Mouse (Mus musculus): ENCODE data around the gene Fbln2. TPM values are rescaled to one million over a fixed set of nuclear protein-coding genes. Genes with fewer than 3 reads are reported as not detected.

Fbln2 gene
- polyA plus RNA-seq, 1 experiment from 2014 or later: 19.5 TPM

- Histone ChIP-seq H3K9ac (ENCODE audit: low read depth, low read length) (no peak overlapping the region), H3K27ac (ENCODE audit: low read depth, low read length) (no peak overlapping the region), H3K27me3 (replicated peaks; ENCODE audit: control insufficient read depth, insufficient read depth, low read length) (peaks cover 34% of the 10 kb centered on the region), H3K36me3 (ENCODE audit: control insufficient read depth, insufficient read depth) (no peaks in the 10 kb centered on the region), H3K9me3 (ENCODE audit: control insufficient read depth) (no peaks in the 10 kb centered on the region), H3K4me1 (replicated peaks; ENCODE audit: control insufficient read depth, insufficient read depth, low read length) (no peaks in the 10 kb centered on the region), H3K4me2 (replicated peaks; ENCODE audit: low read depth) (no peak overlapping the region), H3K4me3 (ENCODE audit: low read depth, low read length) (no peak overlapping the region)
- TF ChIP-seq CTCF (IDR thresholded peaks at IDR 0.05; ENCODE audit: low read depth): no peak
- WGBS: 79% methylated on average over 6 of the region's 6 CpGs
- no peak for ATAC-seq
These were observed 75.4 kb downstream of the Fbln2 start for GRCm38 (mm10) chr6:91287636-91288035.

- Histone ChIP-seq H3K27me3 (replicated peaks; ENCODE audit: control insufficient read depth, insufficient read depth, low read length) (peaks cover 34% of the 10 kb centered on the region), H3K4me2 (replicated peaks; ENCODE audit: low read depth) (no peak overlapping the region)
These were observed 76.1 kb downstream of the Fbln2 start for GRCm38 (mm10) chr6:91288251-91288785.

GRCm38 (mm10) chr6:91288961-91289360 lies 76.7 kb downstream of the Fbln2 start:
- Histone ChIP-seq H3K27ac (ENCODE audit: low read depth, low read length) (no peak overlapping the region), H3K9me3 (ENCODE audit: control insufficient read depth) (no peaks in the 10 kb centered on the region), H3K27me3 (replicated peaks; ENCODE audit: control insufficient read depth, insufficient read depth, low read length) (peaks cover 33% of the 10 kb centered on the region), H3K4me3 (ENCODE audit: low read depth, low read length) (no peak overlapping the region), H3K4me2 (replicated peaks; ENCODE audit: low read depth) (no peak overlapping the region), H3K36me3 (ENCODE audit: control insufficient read depth, insufficient read depth) (no peaks in the 10 kb centered on the region), H3K9ac (ENCODE audit: low read depth, low read length) (no peak overlapping the region), H3K4me1 (replicated peaks; ENCODE audit: control insufficient read depth, insufficient read depth, low read length) (no peaks in the 10 kb centered on the region)
- no peak for ATAC-seq
- 43% methylated on average over 1 of the region's 1 CpGs for WGBS
- no peak for TF ChIP-seq CTCF (IDR thresholded peaks at IDR 0.05; ENCODE audit: low read depth)

More at GRCm38 (mm10) chr6:91288251-91288785, 76.1 kb downstream of the Fbln2 start:
- Histone ChIP-seq H3K4me3 (ENCODE audit: low read depth, low read length) (no peak overlapping the region), H3K9ac (ENCODE audit: low read depth, low read length) (no peak overlapping the region), H3K4me1 (replicated peaks; ENCODE audit: control insufficient read depth, insufficient read depth, low read length) (no peaks in the 10 kb centered on the region), H3K9me3 (ENCODE audit: control insufficient read depth) (no peaks in the 10 kb centered on the region), H3K27ac (ENCODE audit: low read depth, low read length) (no peak overlapping the region), H3K36me3 (ENCODE audit: control insufficient read depth, insufficient read depth) (no peaks in the 10 kb centered on the region)
- WGBS: 62% methylated on average over 3 of the region's 3 CpGs
- no peak for TF ChIP-seq CTCF (IDR thresholded peaks at IDR 0.05; ENCODE audit: low read depth)
- ATAC-seq: no peak

- TF ChIP-seq CTCF (IDR thresholded peaks at IDR 0.05; ENCODE audit: low read depth): no peak
- 65% methylated on average over 10 of the region's 10 CpGs for WGBS
- Histone ChIP-seq H3K9ac (ENCODE audit: low read depth, low read length) (no peak overlapping the region), H3K4me2 (replicated peaks; ENCODE audit: low read depth) (no peak overlapping the region), H3K27me3 (replicated peaks; ENCODE audit: control insufficient read depth, insufficient read depth, low read length) (peaks cover 14% of the 10 kb centered on the region), H3K36me3 (ENCODE audit: control insufficient read depth, insufficient read depth) (no peaks in the 10 kb centered on the region), H3K9me3 (ENCODE audit: control insufficient read depth) (no peaks in the 10 kb centered on the region), H3K4me1 (replicated peaks; ENCODE audit: control insufficient read depth, insufficient read depth, low read length) (no peaks in the 10 kb centered on the region), H3K27ac (ENCODE audit: low read depth, low read length) (no peak overlapping the region), H3K4me3 (ENCODE audit: low read depth, low read length) (no peak overlapping the region)
- ATAC-seq: no peak
These were observed 78.7 kb downstream of the Fbln2 start for GRCm38 (mm10) chr6:91290937-91291336.

GRCm38 (mm10) chr6:91295431-91295830 lies 83.2 kb downstream of the Fbln2 start:
- Histone ChIP-seq H3K27ac (ENCODE audit: low read depth, low read length) (no peak overlapping the region), H3K9me3 (ENCODE audit: control insufficient read depth) (no peaks in the 10 kb centered on the region), H3K9ac (ENCODE audit: low read depth, low read length) (no peak overlapping the region), H3K4me2 (replicated peaks; ENCODE audit: low read depth) (no peak overlapping the region), H3K4me3 (ENCODE audit: low read depth, low read length) (no peak overlapping the region), H3K36me3 (ENCODE audit: control insufficient read depth, insufficient read depth) (no peaks in the 10 kb centered on the region), H3K4me1 (replicated peaks; ENCODE audit: control insufficient read depth, insufficient read depth, low read length) (no peaks in the 10 kb centered on the region), H3K27me3 (replicated peaks; ENCODE audit: control insufficient read depth, insufficient read depth, low read length) (no peaks in the 10 kb centered on the region)
- no peak for ATAC-seq
- WGBS: 56% methylated on average over 4 of the region's 4 CpGs
- TF ChIP-seq CTCF (IDR thresholded peaks at IDR 0.05; ENCODE audit: low read depth): no peak

GRCm38 (mm10) chr6:91298828-91299227 lies 86.6 kb downstream of the Fbln2 start:
- Histone ChIP-seq H3K36me3 (ENCODE audit: control insufficient read depth, insufficient read depth) (no peaks in the 10 kb centered on the region), H3K4me2 (replicated peaks; ENCODE audit: low read depth) (no peak overlapping the region), H3K27ac (ENCODE audit: low read depth, low read length) (no peak overlapping the region), H3K9ac (ENCODE audit: low read depth, low read length) (no peak overlapping the region), H3K4me1 (replicated peaks; ENCODE audit: control insufficient read depth, insufficient read depth, low read length) (no peaks in the 10 kb centered on the region), H3K9me3 (ENCODE audit: control insufficient read depth) (no peaks in the 10 kb centered on the region), H3K4me3 (ENCODE audit: low read depth, low read length) (no peak overlapping the region), H3K27me3 (replicated peaks; ENCODE audit: control insufficient read depth, insufficient read depth, low read length) (no peaks in the 10 kb centered on the region)
- TF ChIP-seq CTCF (IDR thresholded peaks at IDR 0.05; ENCODE audit: low read depth): no peak
- ATAC-seq: no peak
- WGBS: 22% methylated on average over 6 of the region's 6 CpGs

- Histone ChIP-seq H3K36me3 (ENCODE audit: control insufficient read depth, insufficient read depth) (no peaks in the 10 kb centered on the region), H3K4me3 (ENCODE audit: low read depth, low read length) (no peak overlapping the region), H3K27me3 (replicated peaks; ENCODE audit: control insufficient read depth, insufficient read depth, low read length) (no peaks in the 10 kb centered on the region), H3K9me3 (ENCODE audit: control insufficient read depth) (no peaks in the 10 kb centered on the region), H3K4me2 (replicated peaks; ENCODE audit: low read depth) (no peak overlapping the region), H3K4me1 (replicated peaks; ENCODE audit: control insufficient read depth, insufficient read depth, low read length) (no peaks in the 10 kb centered on the region), H3K9ac (ENCODE audit: low read depth, low read length) (no peak overlapping the region), H3K27ac (ENCODE audit: low read depth, low read length) (no peak overlapping the region)
- ATAC-seq: no peak
- 70% methylated on average over 3 of the region's 3 CpGs for WGBS
- no peak for TF ChIP-seq CTCF (IDR thresholded peaks at IDR 0.05; ENCODE audit: low read depth)
These were observed 87.8 kb downstream of the Fbln2 start for GRCm38 (mm10) chr6:91300079-91300478.

Data from intestine, postnatal 0 days (tissue).